Mouse (Mus musculus) E14TG2a.4 (cell line): Measurements from ENCODE around the gene Rpl37a.

Source experiments
- H3K27me3 ChIP-seq: 2 replicates; pipeline ENCODE4 v1.6.1; 2014; ENCODE audit warnings: low read length, control low read depth; ENCODE audit not compliant: insufficient read depth
- H3K36me3 ChIP-seq: 2 replicates; pipeline ENCODE4 v1.6.1; 2014; ENCODE audit warnings: low read length, control low read depth; ENCODE audit not compliant: insufficient read depth
- H3K4me1 ChIP-seq: replicated peaks from 2 replicates; pipeline ENCODE4 v1.6.1; 2014; ENCODE audit warnings: low read depth, low read length, control low read depth
- H3K4me3 ChIP-seq: replicated peaks from 2 replicates; pipeline ENCODE4 v1.5.1; 2014; ENCODE audit warnings: mild to moderate bottlenecking, low read length
- H3K9me3 ChIP-seq: 2 replicates; pipeline ENCODE4 v1.6.1; 2014; ENCODE audit warnings: low read length, control low read depth
- CTCF ChIP-seq: conservative IDR thresholded peaks from 2 replicates; pipeline ENCODE4 v1.5.1; 2014; ENCODE audit warnings: low read length
- NANOG ChIP-seq: IDR thresholded peaks from 2 replicates; pipeline ENCODE4 v1.6.1; 2014; ENCODE audit warnings: borderline replicate concordance, low read length, mixed read lengths
- POU5F1 ChIP-seq: IDR thresholded peaks from 2 replicates; pipeline ENCODE4 v1.6.1; 2014; ENCODE audit warnings: low read length, borderline replicate concordance

Gene Rpl37a

DNA sequence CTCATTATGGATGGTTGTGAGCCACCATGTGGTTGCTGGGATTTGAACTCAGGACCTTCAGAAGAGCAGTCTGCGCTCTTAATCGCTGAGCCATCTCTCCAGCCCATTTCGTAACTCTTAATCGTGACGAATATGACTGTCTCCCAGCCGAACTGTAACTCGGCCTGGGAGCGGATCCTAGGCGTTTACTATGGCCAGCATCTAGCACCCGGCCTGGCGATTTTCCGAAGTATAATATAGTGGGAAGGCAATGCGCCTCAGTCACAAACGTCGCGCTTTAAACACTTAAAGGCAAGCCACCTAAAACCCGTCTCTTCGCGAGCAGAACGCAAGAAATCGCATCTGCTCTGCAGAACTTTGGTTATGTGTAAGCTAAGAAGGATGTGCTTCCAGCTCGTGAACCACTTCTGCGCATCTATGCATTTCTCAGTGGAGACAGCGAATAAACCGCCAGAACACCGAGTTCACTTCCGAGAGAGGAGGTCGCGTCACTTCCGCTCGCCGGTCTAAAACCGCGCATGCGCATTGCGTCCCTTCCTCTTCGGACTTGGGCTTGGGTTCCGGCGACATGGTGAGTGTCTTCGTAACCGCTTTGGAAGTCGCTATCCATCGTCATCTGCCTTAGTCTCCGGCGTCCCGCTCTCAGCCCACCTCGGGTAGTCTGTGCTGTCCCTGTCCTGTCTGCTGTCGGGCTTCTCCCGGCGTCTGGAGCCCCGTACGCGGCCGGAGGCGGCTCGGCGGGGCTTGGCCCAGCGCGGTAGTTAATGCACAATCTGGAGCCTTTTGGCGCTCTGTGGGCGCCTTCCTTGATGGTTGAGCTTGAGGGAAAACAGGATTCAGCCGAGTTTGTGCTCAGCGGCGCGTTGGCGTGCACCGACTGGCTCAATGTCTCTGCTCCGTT lies at the start of gene Rpl37a:
Gene Rpl37a (plus strand): TSS at position 538 of the 901 bp plus-strand sequence.
- peaks cover 35% of the 10 kb centered on the region for H3K4me1 ChIP-seq
- H3K9me3 ChIP-seq = no peaks in the 10 kb centered on the region
- H3K4me3 ChIP-seq = peak within 1 kb of the TSS; percentile 93
- H3K27me3 ChIP-seq = no peaks in the 10 kb centered on the region
- H3K36me3 ChIP-seq = peaks cover 46% of the 10 kb centered on the region
- TF ChIP-seq POU5F1 (no peak), NANOG (no peak), CTCF (no peak)

DNA sequence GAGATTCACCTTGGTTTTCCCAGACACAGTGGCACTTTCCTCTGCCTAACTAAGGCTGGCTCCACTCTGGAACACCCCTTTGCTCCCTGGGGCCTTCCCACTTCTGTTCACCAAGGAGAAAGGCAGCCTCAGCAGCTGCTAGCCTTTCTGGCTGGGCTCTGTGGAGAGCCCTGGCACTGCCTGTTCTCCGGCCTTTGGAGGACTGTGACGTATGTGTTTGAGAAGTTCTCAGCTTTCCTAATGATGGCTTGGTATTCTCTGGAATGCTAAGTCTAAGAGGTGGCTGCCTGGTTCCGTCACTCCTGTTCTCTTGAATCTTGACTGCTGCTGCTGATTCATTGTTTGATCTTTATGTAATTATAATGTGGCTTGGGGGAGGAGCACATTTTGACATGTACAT lies 38.0 kb upstream of the Rpl37a start:
- no peaks in the 10 kb centered on the region for H3K27me3 ChIP-seq
- no peaks in the 10 kb centered on the region for H3K36me3 ChIP-seq
- H3K4me3 ChIP-seq = no peak overlapping the region
- peaks cover 22% of the 10 kb centered on the region for H3K4me1 ChIP-seq
- TF ChIP-seq CTCF (no peak), POU5F1 (no peak), NANOG (no peak)
- no peaks in the 10 kb centered on the region for H3K9me3 ChIP-seq

DNA sequence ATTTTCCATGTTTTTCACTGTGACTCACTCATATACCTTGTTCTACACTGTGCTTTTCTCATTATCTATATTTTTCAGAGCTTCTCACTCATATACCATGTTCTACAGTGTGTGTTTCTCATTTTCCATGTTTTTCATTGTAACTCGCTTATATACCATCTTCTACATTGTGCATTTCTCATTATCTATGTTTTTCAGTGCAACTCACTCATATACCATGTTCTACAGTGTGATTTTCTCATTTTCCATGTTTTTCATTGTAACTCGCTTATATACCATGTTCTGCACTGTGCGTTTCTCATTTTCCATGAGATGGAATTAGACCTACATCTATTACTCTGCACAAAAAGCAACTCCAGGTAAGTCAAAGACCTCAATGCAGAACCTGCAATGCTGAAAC lies 14.8 kb upstream of the Rpl37a start:
- Histone ChIP-seq H3K27me3 (no peaks in the 10 kb centered on the region), H3K36me3 (no peaks in the 10 kb centered on the region), H3K9me3 (no peaks in the 10 kb centered on the region), H3K4me3 (no peak overlapping the region), H3K4me1 (peaks cover 5% of the 10 kb centered on the region)
- TF ChIP-seq NANOG (no peak), CTCF (no peak), POU5F1 (no peak)

DNA sequence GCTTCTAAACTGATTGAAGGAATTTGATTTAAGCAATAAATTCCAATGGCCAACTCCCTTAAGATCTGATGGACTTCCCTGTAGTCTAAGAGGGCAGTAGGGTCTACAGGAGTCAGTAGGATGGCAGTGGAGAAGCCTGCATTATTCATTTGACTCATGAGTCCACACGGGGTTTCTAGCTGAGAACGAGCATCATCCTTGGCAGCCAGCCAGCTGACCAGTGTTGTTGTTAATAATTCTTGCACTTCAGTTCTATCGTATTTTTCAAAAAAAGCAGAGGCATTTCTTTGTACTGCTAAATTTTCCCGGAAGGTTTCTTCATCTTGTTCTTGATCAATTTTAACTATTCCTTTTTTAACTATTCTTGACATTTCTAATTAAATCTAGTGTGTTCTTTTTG lies 12.4 kb upstream of the Rpl37a start:
- H3K9me3 ChIP-seq = no peaks in the 10 kb centered on the region
- H3K4me3 ChIP-seq = no peak overlapping the region
- H3K27me3 ChIP-seq = no peaks in the 10 kb centered on the region
- TF ChIP-seq CTCF (no peak), POU5F1 (no peak), NANOG (no peak)
- peaks cover 5% of the 10 kb centered on the region for H3K4me1 ChIP-seq
- no peaks in the 10 kb centered on the region for H3K36me3 ChIP-seq

DNA sequence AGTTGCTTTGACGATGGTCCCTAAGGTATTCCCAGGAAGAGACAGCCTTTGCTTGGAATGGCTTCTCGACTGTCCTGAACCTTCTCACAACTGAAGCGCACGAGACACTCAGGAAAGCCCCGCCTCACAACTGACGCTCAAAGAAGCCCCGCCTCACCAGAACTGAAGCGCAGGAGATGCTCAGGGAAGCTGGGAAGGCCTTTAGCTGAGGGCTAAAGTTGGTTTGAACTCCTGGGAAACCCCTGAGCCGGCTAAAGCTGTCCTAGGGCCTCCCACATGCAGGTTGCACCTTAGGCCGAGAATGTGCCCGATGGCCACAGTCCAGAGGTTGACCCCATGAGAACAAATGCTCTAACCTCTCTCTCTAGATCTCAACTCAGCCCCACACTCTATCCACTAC lies 10.6 kb upstream of the Rpl37a start, which contains the start of gene Ankar:
Gene Ankar (minus strand): TSS at position 101 of the 400 bp plus-strand sequence.
- Histone ChIP-seq H3K4me1 (peaks cover 5% of the 10 kb centered on the region), H3K4me3 (no peak within 1 kb of the TSS), H3K27me3 (no peaks in the 10 kb centered on the region), H3K36me3 (no peaks in the 10 kb centered on the region), H3K9me3 (no peaks in the 10 kb centered on the region)
- TF ChIP-seq NANOG (no peak), CTCF (no peak), POU5F1 (no peak)

DNA sequence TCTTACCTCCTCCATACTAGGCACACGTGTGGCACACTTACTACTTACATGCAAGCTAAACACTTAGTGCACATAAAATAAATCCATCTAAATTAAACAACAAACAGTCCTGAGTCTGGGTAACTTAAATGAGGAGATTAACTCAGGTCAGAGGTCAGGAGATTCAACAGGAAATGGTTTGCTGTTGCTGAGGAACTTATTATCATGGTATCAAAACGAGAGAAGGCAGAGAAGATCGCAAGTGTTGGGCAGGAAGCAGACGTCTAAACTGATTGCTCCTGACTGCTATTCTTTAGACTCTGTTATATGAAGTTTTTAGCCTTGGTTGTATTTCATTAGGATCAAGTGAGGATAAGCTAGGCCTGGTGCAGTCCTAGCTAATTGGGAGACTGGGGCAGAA lies 3.6 kb upstream of the Rpl37a start:
- H3K9me3 ChIP-seq = no peaks in the 10 kb centered on the region
- peaks cover 11% of the 10 kb centered on the region for H3K36me3 ChIP-seq
- no peak for TF ChIP-seq POU5F1
- TF ChIP-seq CTCF = no peak
- no peak for TF ChIP-seq NANOG
- no peak overlapping the region for H3K4me3 ChIP-seq
- no peaks in the 10 kb centered on the region for H3K27me3 ChIP-seq
- H3K4me1 ChIP-seq = no peaks in the 10 kb centered on the region

DNA sequence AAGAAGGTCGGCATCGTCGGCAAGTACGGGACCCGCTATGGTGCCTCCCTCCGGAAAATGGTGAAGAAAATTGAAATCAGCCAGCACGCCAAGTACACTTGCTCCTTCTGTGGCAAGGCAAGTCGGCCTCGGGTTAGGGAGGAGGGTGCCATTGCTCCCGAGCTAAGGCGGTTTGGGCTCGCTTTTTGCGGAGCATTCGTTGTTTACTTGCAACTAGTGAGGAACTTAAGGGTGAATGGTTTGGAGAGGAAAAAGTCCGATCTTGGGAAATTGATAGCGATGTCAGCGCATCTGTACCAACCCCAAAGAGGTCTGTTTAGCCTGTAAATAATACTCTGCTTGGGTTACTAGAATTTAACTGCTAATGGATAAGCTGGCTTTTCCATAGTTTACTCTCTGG lies 594 bp downstream of the Rpl37a start:
- Histone ChIP-seq H3K27me3 (no peaks in the 10 kb centered on the region), H3K4me1 (peaks cover 40% of the 10 kb centered on the region), H3K36me3 (peaks cover 53% of the 10 kb centered on the region), H3K4me3 (peak overlapping the region; percentile 93), H3K9me3 (no peaks in the 10 kb centered on the region)
- no peak for TF ChIP-seq POU5F1
- TF ChIP-seq CTCF = no peak
- no peak for TF ChIP-seq NANOG

DNA sequence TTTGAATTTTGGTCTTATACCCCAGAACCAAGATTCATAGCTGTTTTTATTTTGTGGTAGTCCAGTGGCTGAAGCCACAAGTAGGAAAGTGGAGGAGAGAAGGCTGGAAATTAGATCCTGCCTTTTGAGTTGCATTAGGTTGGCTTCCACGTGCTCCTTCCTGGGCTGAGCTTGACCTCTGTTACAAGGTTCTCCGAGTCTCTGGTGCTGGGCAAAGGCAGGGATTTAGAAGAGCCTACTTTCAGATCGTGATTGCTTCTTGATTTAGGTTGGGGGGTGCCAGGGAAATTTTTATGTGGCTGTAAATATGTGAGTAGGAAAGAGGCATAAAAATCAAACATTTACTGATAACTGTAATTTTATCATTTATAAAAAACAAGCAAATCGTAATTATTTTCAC lies 3.5 kb downstream of the Rpl37a start:
- TF ChIP-seq NANOG = no peak
- TF ChIP-seq POU5F1 = no peak
- TF ChIP-seq CTCF = no peak
- peaks cover 45% of the 10 kb centered on the region for H3K4me1 ChIP-seq
- H3K4me3 ChIP-seq = peak overlapping the region; percentile 93
- peaks cover 72% of the 10 kb centered on the region for H3K36me3 ChIP-seq
- H3K27me3 ChIP-seq = no peaks in the 10 kb centered on the region
- H3K9me3 ChIP-seq = no peaks in the 10 kb centered on the region
